Mouse (Mus musculus): ENCODE data around the gene Tspan15. TPM values are rescaled to one million over a fixed set of nuclear protein-coding genes. Genes with fewer than 3 reads are reported as not detected.

The Tspan15 gene
- polyA plus RNA-seq, 1 experiment from 2014 or later = 14.6 TPM

DNA sequence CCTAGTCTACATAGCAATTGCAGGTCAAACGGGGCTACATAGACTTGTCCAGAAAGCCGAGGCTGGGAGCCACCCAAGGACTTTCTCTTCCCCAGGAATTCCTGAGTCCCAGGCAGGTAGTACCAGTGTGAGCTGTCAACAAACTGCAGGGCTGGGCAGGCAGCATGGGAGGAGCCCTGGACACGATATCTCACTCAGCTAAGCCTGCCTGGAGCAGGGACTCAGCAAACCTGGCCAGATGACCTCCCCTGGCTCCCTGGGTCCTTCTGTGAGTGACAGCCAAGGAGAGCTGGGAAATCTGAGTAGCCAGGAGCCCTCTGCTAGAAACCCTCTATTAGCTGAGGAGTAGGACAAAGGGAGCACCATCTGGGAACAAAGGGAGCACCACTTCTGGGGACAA is 41.7 kb downstream of the Tspan15 start:
- Histone ChIP-seq H3K4me1 (replicated peaks; ENCODE audit: control insufficient read depth, insufficient read depth, low read length) (no peaks in the 10 kb centered on the region), H3K36me3 (replicated peaks; ENCODE audit: control insufficient read depth, insufficient read depth) (no peaks in the 10 kb centered on the region), H3K9ac (no peak overlapping the region), H3K4me3 (replicated peaks; ENCODE audit: low read length) (no peak overlapping the region), H3K9me3 (ENCODE audit: control insufficient read depth, low read length) (no peaks in the 10 kb centered on the region), H3K27ac (no peak overlapping the region), H3K4me2 (replicated peaks) (no peak overlapping the region), H3K27me3 (ENCODE audit: control insufficient read depth, insufficient read depth, low read length) (0 out of 2 replicates have a peak, but pooled peaks cover 4% of the 10 kb centered on the region)
- 85% methylated on average over 3 of the region's 3 CpGs for WGBS
- no peak for ATAC-seq (ENCODE audit: low FRiP score)
- no peak for DNase-seq (ENCODE audit: low spot score)

DNA sequence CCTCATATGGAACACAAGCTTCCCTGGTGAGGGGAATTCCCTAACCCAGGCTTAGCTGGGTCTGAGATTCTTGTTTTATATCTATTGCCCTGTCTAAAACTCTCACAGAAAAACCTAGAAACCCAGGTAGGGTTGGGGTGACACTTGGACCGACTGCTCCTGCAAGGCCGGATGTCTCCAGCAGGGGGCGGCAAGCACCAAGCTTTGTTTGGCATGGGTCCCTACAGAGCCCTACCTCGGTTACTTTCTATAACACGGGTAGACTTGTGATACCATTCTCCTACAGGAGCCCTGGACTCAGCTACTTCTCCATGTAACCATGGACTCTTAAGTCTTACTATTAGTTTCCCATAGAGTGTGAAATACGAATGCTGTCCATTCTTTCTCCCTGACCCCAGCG is 44.2 kb downstream of the Tspan15 start:
- DNase-seq (ENCODE audit: low spot score) (peak; percentile 86), ATAC-seq (ENCODE audit: low FRiP score) (peak; percentile 65; the same call in 1 of the 2 replicates)
- no peaks in the 10 kb centered on the region for H3K36me3 ChIP-seq (replicated peaks; ENCODE audit: control insufficient read depth, insufficient read depth)
- H3K27me3 ChIP-seq (ENCODE audit: control insufficient read depth, insufficient read depth, low read length) = peaks cover 10% of the 10 kb centered on the region; the same call in 1 of the 2 replicates
- H3K9ac ChIP-seq = no peak overlapping the region
- no peaks in the 10 kb centered on the region for H3K9me3 ChIP-seq (ENCODE audit: control insufficient read depth, low read length)
- no peak overlapping the region for H3K4me3 ChIP-seq (replicated peaks; ENCODE audit: low read length)
- no peak overlapping the region for H3K4me2 ChIP-seq (replicated peaks)
- H3K27ac ChIP-seq = no peak overlapping the region
- WGBS = 22% methylated on average over 7 of the region's 7 CpGs
- H3K4me1 ChIP-seq (replicated peaks; ENCODE audit: control insufficient read depth, insufficient read depth, low read length) = no peaks in the 10 kb centered on the region

GRCm38 (mm10) chr10:62183053-62183452 is 48.0 kb downstream of the Tspan15 start:
- Histone ChIP-seq H3K4me1 (replicated peaks; ENCODE audit: control insufficient read depth, insufficient read depth, low read length) (no peaks in the 10 kb centered on the region), H3K27ac (no peak overlapping the region), H3K9me3 (ENCODE audit: control insufficient read depth, low read length) (no peaks in the 10 kb centered on the region), H3K27me3 (ENCODE audit: control insufficient read depth, insufficient read depth, low read length) (peaks cover 18% of the 10 kb centered on the region), H3K4me3 (replicated peaks; ENCODE audit: low read length) (no peak overlapping the region), H3K36me3 (replicated peaks; ENCODE audit: control insufficient read depth, insufficient read depth) (no peaks in the 10 kb centered on the region), H3K9ac (no peak overlapping the region), H3K4me2 (replicated peaks) (no peak overlapping the region)
- ATAC-seq (ENCODE audit: low FRiP score) (peak; percentile 59; the same call in 1 of the 2 replicates), DNase-seq (ENCODE audit: low spot score) (peak; percentile 99)
- WGBS = 3% methylated on average over 10 of the region's 10 CpGs

- Histone ChIP-seq H3K4me1 (replicated peaks; ENCODE audit: control insufficient read depth, insufficient read depth, low read length) (no peaks in the 10 kb centered on the region), H3K9ac (no peak overlapping the region), H3K9me3 (ENCODE audit: control insufficient read depth, low read length) (no peaks in the 10 kb centered on the region), H3K4me2 (replicated peaks) (no peak overlapping the region), H3K4me3 (replicated peaks; ENCODE audit: low read length) (no peak overlapping the region), H3K36me3 (replicated peaks; ENCODE audit: control insufficient read depth, insufficient read depth) (no peaks in the 10 kb centered on the region), H3K27ac (no peak overlapping the region), H3K27me3 (ENCODE audit: control insufficient read depth, insufficient read depth, low read length) (peaks cover 20% of the 10 kb centered on the region)
- DNase-seq (ENCODE audit: low spot score) (no peak), ATAC-seq (ENCODE audit: low FRiP score) (no peak)
- WGBS = 70% methylated on average over 6 of the region's 6 CpGs
Measured at GRCm38 (mm10) chr10:62182471-62183014, 48.5 kb downstream of the Tspan15 start.

DNA sequence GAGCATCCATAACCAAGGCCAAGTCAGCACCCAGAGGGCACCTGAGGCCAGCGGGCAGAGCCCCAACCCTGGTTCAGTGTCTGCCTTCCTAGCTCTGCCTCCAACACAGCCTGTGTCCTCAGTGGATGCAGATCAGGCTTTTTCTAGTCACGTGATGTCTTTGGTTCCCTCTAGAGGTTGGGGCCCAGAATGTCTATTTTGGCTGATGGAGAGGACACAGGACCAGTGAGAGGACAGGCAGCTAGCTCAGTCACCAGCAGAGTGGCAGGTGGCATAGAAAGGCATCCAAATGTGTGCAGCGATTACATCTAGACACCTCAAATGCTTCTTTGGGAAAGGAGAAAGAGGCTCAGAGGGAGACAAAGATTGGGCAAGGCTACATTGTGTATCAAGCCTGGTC is 49.4 kb downstream of the Tspan15 start:
- Histone ChIP-seq H3K27ac (no peak overlapping the region), H3K4me1 (replicated peaks; ENCODE audit: control insufficient read depth, insufficient read depth, low read length) (no peaks in the 10 kb centered on the region), H3K9me3 (ENCODE audit: control insufficient read depth, low read length) (no peaks in the 10 kb centered on the region), H3K4me3 (replicated peaks; ENCODE audit: low read length) (no peak overlapping the region), H3K4me2 (replicated peaks) (no peak overlapping the region), H3K27me3 (ENCODE audit: control insufficient read depth, insufficient read depth, low read length) (peaks cover 25% of the 10 kb centered on the region), H3K36me3 (replicated peaks; ENCODE audit: control insufficient read depth, insufficient read depth) (no peaks in the 10 kb centered on the region), H3K9ac (no peak overlapping the region)
- ATAC-seq (ENCODE audit: low FRiP score) (no peak), DNase-seq (ENCODE audit: low spot score) (no peak)
- WGBS = 47% methylated on average over 3 of the region's 3 CpGs

DNA sequence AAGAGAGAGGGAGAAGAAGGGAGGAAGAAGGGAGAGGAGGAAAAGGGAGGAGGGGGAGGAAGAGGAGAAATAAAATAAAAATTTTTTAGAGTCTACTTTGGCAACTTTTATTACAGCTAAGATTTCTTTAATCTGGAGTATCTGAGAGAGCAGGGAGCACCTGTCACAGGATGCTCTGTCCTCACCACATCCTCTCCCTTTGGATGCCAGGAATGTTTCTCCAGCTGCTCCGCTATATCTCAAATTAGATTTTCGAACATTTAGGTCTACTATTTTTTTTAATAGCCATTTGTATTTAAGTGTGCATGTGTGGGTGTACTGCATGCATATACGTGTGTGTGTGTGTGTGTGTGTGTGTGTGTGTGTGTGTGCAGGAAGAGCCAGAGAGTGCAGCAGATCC is 51.1 kb downstream of the Tspan15 start:
- peaks cover 35% of the 10 kb centered on the region for H3K27me3 ChIP-seq (ENCODE audit: control insufficient read depth, insufficient read depth, low read length)
- no peak overlapping the region for H3K4me2 ChIP-seq (replicated peaks)
- H3K4me3 ChIP-seq (replicated peaks; ENCODE audit: low read length) = no peak overlapping the region
- no peak overlapping the region for H3K9ac ChIP-seq
- no peaks in the 10 kb centered on the region for H3K36me3 ChIP-seq (replicated peaks; ENCODE audit: control insufficient read depth, insufficient read depth)
- no peak for ATAC-seq (ENCODE audit: low FRiP score)
- no peaks in the 10 kb centered on the region for H3K9me3 ChIP-seq (ENCODE audit: control insufficient read depth, low read length)
- no peaks in the 10 kb centered on the region for H3K4me1 ChIP-seq (replicated peaks; ENCODE audit: control insufficient read depth, insufficient read depth, low read length)
- DNase-seq (ENCODE audit: low spot score) = no peak
- 93% methylated on average over 3 of the region's 3 CpGs for WGBS
- H3K27ac ChIP-seq = no peak overlapping the region

GRCm38 (mm10) chr10:62174533-62175313 is 56.3 kb downstream of the Tspan15 start:
- H3K9me3 ChIP-seq (ENCODE audit: control insufficient read depth, low read length) = no peaks in the 10 kb centered on the region
- H3K4me3 ChIP-seq (replicated peaks; ENCODE audit: low read length) = no peak overlapping the region
- no peak overlapping the region for H3K9ac ChIP-seq
- peaks cover 45% of the 10 kb centered on the region for H3K27me3 ChIP-seq (ENCODE audit: control insufficient read depth, insufficient read depth, low read length)
- H3K27ac ChIP-seq = no peak overlapping the region
- ATAC-seq (ENCODE audit: low FRiP score) (0 out of 2 replicates have a peak, but pooled peaks have one; percentile 27), DNase-seq (ENCODE audit: low spot score) (no peak)
- no peak overlapping the region for H3K4me2 ChIP-seq (replicated peaks)
- peaks cover 7% of the 10 kb centered on the region; the same call in 1 of the 2 replicates for H3K4me1 ChIP-seq (replicated peaks; ENCODE audit: control insufficient read depth, insufficient read depth, low read length)
- 25% methylated on average over 15 of the region's 15 CpGs for WGBS
- H3K36me3 ChIP-seq (replicated peaks; ENCODE audit: control insufficient read depth, insufficient read depth) = no peaks in the 10 kb centered on the region

GRCm38 (mm10) chr10:62173941-62174448 is 57.1 kb downstream of the Tspan15 start:
- peaks cover 51% of the 10 kb centered on the region for H3K27me3 ChIP-seq (ENCODE audit: control insufficient read depth, insufficient read depth, low read length)
- no peak overlapping the region for H3K27ac ChIP-seq
- ATAC-seq (ENCODE audit: low FRiP score) = no peak
- WGBS = 14% methylated on average over 9 of the region's 9 CpGs
- DNase-seq (ENCODE audit: low spot score) = no peak
- H3K9ac ChIP-seq = no peak overlapping the region
- no peak overlapping the region for H3K4me3 ChIP-seq (replicated peaks; ENCODE audit: low read length)
- H3K36me3 ChIP-seq (replicated peaks; ENCODE audit: control insufficient read depth, insufficient read depth) = no peaks in the 10 kb centered on the region
- no peak overlapping the region for H3K4me2 ChIP-seq (replicated peaks)
- peaks cover 7% of the 10 kb centered on the region; the same call in 1 of the 2 replicates for H3K4me1 ChIP-seq (replicated peaks; ENCODE audit: control insufficient read depth, insufficient read depth, low read length)
- H3K9me3 ChIP-seq (ENCODE audit: control insufficient read depth, low read length) = no peaks in the 10 kb centered on the region

DNA sequence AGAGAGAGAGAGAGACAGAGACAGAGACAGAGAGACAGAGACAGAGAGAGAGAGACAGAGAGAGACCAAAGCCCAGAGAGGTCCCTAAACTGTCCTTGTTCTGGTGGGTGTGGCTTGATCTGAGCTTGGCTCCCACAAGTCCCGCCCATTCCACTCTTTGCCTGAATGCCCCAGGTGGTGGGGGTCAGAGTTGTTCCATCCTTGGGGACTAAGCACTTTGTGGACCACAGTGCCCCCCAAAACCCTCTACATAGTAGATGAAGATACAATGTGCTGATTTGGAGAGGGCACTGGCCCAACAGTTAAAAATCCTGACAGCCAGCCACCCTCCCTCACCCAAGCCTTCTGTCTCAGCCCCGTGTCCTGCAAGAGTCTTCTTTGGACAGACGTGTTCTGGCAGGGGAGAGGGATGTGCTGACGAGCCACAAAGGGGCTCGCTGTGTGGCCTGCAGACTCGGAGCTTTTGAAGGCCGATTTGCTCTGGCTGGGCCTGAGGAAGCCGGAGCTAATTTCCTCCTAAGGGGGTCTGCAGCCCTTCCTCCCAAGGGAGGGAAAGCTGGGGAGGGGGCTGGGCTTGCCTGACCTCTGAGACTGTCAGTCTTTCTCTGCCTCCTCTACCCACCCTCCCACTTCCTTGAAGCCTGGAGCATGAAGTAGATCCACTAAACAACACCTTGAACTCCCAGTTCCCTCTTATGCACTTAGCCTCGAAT is 58.1 kb downstream of the Tspan15 start:
- 4% methylated on average over 9 of the region's 9 CpGs for WGBS
- no peaks in the 10 kb centered on the region for H3K36me3 ChIP-seq (replicated peaks; ENCODE audit: control insufficient read depth, insufficient read depth)
- no peak overlapping the region for H3K9ac ChIP-seq
- no peak overlapping the region for H3K4me2 ChIP-seq (replicated peaks)
- ATAC-seq (ENCODE audit: low FRiP score) = no peak
- DNase-seq (ENCODE audit: low spot score) = no peak
- peaks cover 46% of the 10 kb centered on the region for H3K27me3 ChIP-seq (ENCODE audit: control insufficient read depth, insufficient read depth, low read length)
- H3K27ac ChIP-seq = no peak overlapping the region
- H3K4me1 ChIP-seq (replicated peaks; ENCODE audit: control insufficient read depth, insufficient read depth, low read length) = peaks cover 7% of the 10 kb centered on the region; the same call in 1 of the 2 replicates
- H3K4me3 ChIP-seq (replicated peaks; ENCODE audit: low read length) = no peak overlapping the region
- no peaks in the 10 kb centered on the region for H3K9me3 ChIP-seq (ENCODE audit: control insufficient read depth, low read length)
